Mouse (Mus musculus) hindbrain, embryonic 11.5 days (tissue): ENCODE data around the gene Suco. TPM values are rescaled to one million over a fixed set of nuclear protein-coding genes. Genes with fewer than 3 reads are reported as not detected.

Experiments
- ATAC-seq: fragments of 200-750 bp; cut with Nextera tagmentation; 2 replicates; pipeline ENCODE4 v1.8.0; 2017; ENCODE audit warnings: mild to moderate bottlenecking, moderate TSS enrichment, moderate library complexity; ENCODE audit not compliant: low FRiP score
- DNase-seq: peaks from one replicate; pipeline ENCODE4 v3.0.0-alpha.2; 2015; ENCODE audit warnings: low spot score
- H3K27ac ChIP-seq: fragments of 300-500 bp; sonication (generic); 2 replicates; pipeline ENCODE4 v1.5.1; 2014; ENCODE audit warnings: mild to moderate bottlenecking, low read depth, low read length
- H3K27me3 ChIP-seq: fragments of 300-500 bp; sonication (generic); 2 replicates; pipeline ENCODE4 v1.6.1; 2014; ENCODE audit warnings: mild to moderate bottlenecking, low read length, moderate library complexity, mixed read lengths; ENCODE audit not compliant: control insufficient read depth, insufficient read depth
- H3K36me3 ChIP-seq: fragments of 300-500 bp; sonication (generic); 2 replicates; pipeline ENCODE4 v1.6.1; 2014; ENCODE audit warnings: mild to moderate bottlenecking, low read length, moderate library complexity, mixed read lengths; ENCODE audit not compliant: control insufficient read depth, insufficient read depth
- H3K4me1 ChIP-seq: fragments of 300-500 bp; sonication (generic); replicated peaks from 2 replicates; pipeline ENCODE4 v1.6.1; 2014; ENCODE audit warnings: low read length, mixed read lengths; ENCODE audit not compliant: control insufficient read depth, insufficient read depth
- H3K4me2 ChIP-seq: fragments of 300-500 bp; sonication (generic); replicated peaks from 2 replicates; pipeline ENCODE4 v1.6.1; 2014; ENCODE audit warnings: mild to moderate bottlenecking, low read depth, low read length
- H3K4me3 ChIP-seq: fragments of 300-500 bp; sonication (generic); 2 replicates; pipeline ENCODE4 v1.5.1; 2014; ENCODE audit warnings: low read depth, low read length
- H3K9ac ChIP-seq: fragments of 300-500 bp; sonication (generic); 2 replicates; pipeline ENCODE4 v1.6.1; 2014; ENCODE audit warnings: low read depth, low read length
- H3K9me3 ChIP-seq: fragments of 300-500 bp; sonication (generic); 2 replicates; pipeline ENCODE4 v1.6.1; 2016; ENCODE audit warnings: low read length; ENCODE audit not compliant: control insufficient read depth
- WGBS: fragments of 180-500 bp; shearing (Covaris S2); extraction: QIAGEN DNeasy Blood & Tissue Kit; methylation state at CpG from one replicate; pipeline ENCODE4 v1.1.7; 2014; 5-methylcytosine and 5-hydroxymethylcytosine counted together
- polyA plus RNA-seq: library from polyadenylated mRNA; unstranded; fragments of >200 nt; fragmentation: Nextera tagmentation; extraction: Ambion mirVana; gene quantifications from 2 replicates; pipeline ENCODE4 v1.2.1, GENCODE M21; 2014

Suco gene
- polyA plus RNA-seq, 1 experiment from 2014 or later: 33.0 TPM

DNA sequence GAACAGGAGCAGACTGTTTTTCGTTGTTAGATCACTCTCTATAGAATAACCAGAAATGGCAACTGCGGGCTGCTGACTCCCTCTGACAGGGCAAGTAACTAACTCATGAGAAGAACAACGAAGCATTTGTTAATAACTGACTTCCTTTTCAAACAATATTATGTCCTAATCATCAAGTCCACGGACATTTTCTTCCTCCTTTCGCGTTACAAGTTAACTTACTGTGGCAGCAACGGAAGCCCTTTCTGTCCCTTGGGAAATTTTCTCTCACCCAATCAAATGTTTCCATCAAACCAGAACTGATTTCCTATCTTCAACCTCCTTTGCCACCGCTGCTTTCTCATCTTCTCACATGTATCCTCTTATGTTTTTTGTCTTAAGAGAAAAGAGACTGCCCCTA lies 20.8 kb upstream of the Suco start:
- Histone ChIP-seq H3K4me2 (no peak overlapping the region), H3K9me3 (no peaks in the 10 kb centered on the region), H3K36me3 (no peaks in the 10 kb centered on the region), H3K27me3 (no peaks in the 10 kb centered on the region), H3K27ac (no peak overlapping the region), H3K9ac (no peak overlapping the region), H3K4me1 (no peaks in the 10 kb centered on the region), H3K4me3 (no peak overlapping the region)
- ATAC-seq (no peak), DNase-seq (no peak)
- 81% methylated on average over 8 of the region's 8 CpGs for WGBS

DNA sequence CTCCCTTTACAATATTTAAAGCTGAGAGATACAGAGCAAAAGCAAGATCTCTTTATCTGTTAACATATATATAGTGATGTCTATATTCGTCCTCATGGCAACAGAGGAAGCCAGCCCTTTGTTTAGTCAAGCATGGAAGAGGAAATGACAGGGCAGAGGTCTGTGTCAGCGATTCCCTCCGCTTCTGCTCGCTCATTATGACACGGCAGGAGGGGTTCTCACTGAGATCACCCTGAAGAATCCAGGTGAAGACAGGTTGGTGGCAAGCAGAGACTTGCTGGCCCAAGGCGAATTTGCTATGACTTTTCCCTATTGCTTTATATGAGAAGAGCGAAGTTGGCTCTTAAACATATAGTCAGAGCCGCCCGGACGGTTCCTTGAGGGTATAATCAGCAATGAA lies 19.6 kb upstream of the Suco start:
- H3K4me2 ChIP-seq: no peak overlapping the region
- no peaks in the 10 kb centered on the region for H3K36me3 ChIP-seq
- H3K9me3 ChIP-seq: no peaks in the 10 kb centered on the region
- no peaks in the 10 kb centered on the region for H3K4me1 ChIP-seq
- ATAC-seq (no peak), DNase-seq (peak; percentile 16)
- H3K27ac ChIP-seq: no peak overlapping the region
- WGBS: 66% methylated on average over 10 of the region's 10 CpGs
- no peaks in the 10 kb centered on the region for H3K27me3 ChIP-seq
- no peak overlapping the region for H3K4me3 ChIP-seq
- H3K9ac ChIP-seq: no peak overlapping the region

DNA sequence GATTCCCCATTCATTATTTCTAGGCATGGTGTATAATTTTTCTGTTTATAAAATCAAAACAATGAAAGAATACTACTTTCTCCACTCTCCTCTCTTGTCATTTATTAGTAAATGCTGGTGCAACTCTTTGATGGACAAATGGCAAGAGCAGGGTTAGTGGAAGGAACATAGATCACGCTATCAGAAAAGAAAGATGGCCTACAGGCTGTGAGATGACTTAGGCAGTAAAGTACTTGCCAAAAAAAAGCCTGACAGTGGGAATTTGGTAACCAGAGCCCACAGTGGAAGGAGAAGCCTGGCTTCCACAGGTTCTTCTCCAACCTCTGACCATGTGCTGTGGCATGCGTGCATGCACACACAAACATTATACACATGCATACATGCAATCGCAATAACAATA lies 18.5 kb upstream of the Suco start:
- Histone ChIP-seq H3K27me3 (no peaks in the 10 kb centered on the region), H3K9ac (no peak overlapping the region), H3K27ac (no peak overlapping the region), H3K36me3 (no peaks in the 10 kb centered on the region), H3K4me2 (no peak overlapping the region), H3K4me1 (no peaks in the 10 kb centered on the region), H3K4me3 (no peak overlapping the region), H3K9me3 (no peaks in the 10 kb centered on the region)
- ATAC-seq (no peak), DNase-seq (no peak)
- 92% methylated on average over 3 of the region's 3 CpGs for WGBS

GRCm38 (mm10) chr1:161894553-161894952 lies 18.1 kb upstream of the Suco start:
- DNase-seq: no peak
- Histone ChIP-seq H3K27ac (no peak overlapping the region), H3K9me3 (no peaks in the 10 kb centered on the region), H3K9ac (no peak overlapping the region), H3K4me1 (no peaks in the 10 kb centered on the region), H3K4me3 (no peak overlapping the region), H3K4me2 (no peak overlapping the region), H3K27me3 (no peaks in the 10 kb centered on the region), H3K36me3 (no peaks in the 10 kb centered on the region)
- 73% methylated on average over 2 of the region's 2 CpGs for WGBS
- no peak for ATAC-seq

DNA sequence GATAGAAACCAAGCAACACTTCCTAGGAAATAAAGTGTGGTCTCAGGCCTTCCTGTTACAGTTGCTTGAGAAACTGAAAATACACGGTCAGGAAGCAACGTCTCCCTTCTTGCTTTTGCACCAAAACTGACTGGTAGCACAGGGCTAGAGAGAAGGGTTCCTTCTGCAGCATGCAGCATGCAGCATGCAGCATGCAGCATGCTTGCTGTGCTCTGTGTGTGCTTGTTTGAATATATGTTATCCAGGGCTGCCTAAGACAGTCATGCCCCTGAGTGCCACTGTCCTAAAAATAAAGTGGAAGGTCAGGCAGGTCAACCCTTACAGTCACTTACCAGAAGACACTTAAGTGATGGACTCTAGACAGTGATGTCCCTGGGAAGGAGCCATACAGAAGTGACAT lies 17.6 kb upstream of the Suco start:
- ATAC-seq (no peak), DNase-seq (no peak)
- H3K4me3 ChIP-seq: no peak overlapping the region
- no peak overlapping the region for H3K4me2 ChIP-seq
- 74% methylated on average over 2 of the region's 2 CpGs for WGBS
- no peaks in the 10 kb centered on the region for H3K27me3 ChIP-seq
- no peak overlapping the region for H3K27ac ChIP-seq
- no peaks in the 10 kb centered on the region for H3K36me3 ChIP-seq
- no peaks in the 10 kb centered on the region for H3K9me3 ChIP-seq
- H3K4me1 ChIP-seq: no peaks in the 10 kb centered on the region
- H3K9ac ChIP-seq: no peak overlapping the region

- H3K9me3 ChIP-seq: no peaks in the 10 kb centered on the region
- H3K27ac ChIP-seq: no peak overlapping the region
- ATAC-seq: no peak
- no peak overlapping the region for H3K9ac ChIP-seq
- no peaks in the 10 kb centered on the region for H3K4me1 ChIP-seq
- 95% methylated on average over 3 of the region's 3 CpGs for WGBS
- no peak overlapping the region for H3K4me2 ChIP-seq
- no peak overlapping the region for H3K4me3 ChIP-seq
- H3K27me3 ChIP-seq: no peaks in the 10 kb centered on the region
- no peaks in the 10 kb centered on the region for H3K36me3 ChIP-seq
- no peak for DNase-seq
These were observed 12.3 kb upstream of the Suco start for GRCm38 (mm10) chr1:161888823-161889222.

- no peaks in the 10 kb centered on the region for H3K27me3 ChIP-seq
- WGBS: 93% methylated on average over 12 of the region's 12 CpGs
These were observed 11.3 kb upstream of the Suco start for GRCm38 (mm10) chr1:161887679-161888260.

DNA sequence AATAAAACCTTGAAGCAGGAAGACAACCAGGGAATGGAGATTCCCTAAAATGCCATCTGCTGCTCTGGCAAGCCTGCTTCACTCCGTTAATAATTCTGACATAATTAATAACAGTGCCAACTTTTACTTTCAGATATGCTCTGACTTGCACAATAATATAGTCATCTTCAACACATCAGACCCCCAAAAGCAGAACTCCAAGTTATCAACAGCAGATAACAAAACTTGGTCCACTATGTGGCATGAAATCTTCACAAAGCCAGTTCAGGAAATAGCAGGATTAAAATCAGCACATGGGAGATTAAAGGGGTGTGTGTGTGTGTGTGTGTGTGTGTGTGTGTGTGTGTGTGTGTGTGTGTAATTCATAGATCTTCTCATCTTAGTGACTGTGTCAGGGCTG lies 9.3 kb upstream of the Suco start:
- Histone ChIP-seq H3K36me3 (no peaks in the 10 kb centered on the region), H3K27ac (no peak overlapping the region), H3K9ac (no peak overlapping the region), H3K4me1 (no peaks in the 10 kb centered on the region), H3K4me2 (no peak overlapping the region), H3K4me3 (no peak overlapping the region), H3K27me3 (no peaks in the 10 kb centered on the region), H3K9me3 (no peaks in the 10 kb centered on the region)
- WGBS: 70% methylated on average over 1 of the region's 1 CpGs
- ATAC-seq: no peak
- DNase-seq: no peak

More at GRCm38 (mm10) chr1:161887679-161888260, 11.3 kb upstream of the Suco start:
- H3K27ac ChIP-seq: no peak overlapping the region
- H3K36me3 ChIP-seq: no peaks in the 10 kb centered on the region
- no peaks in the 10 kb centered on the region for H3K4me1 ChIP-seq
- DNase-seq (no peak), ATAC-seq (no peak)
- no peaks in the 10 kb centered on the region for H3K9me3 ChIP-seq
- no peak overlapping the region for H3K4me2 ChIP-seq
- H3K4me3 ChIP-seq: no peak overlapping the region
- no peak overlapping the region for H3K9ac ChIP-seq

GRCm38 (mm10) chr1:161877580-161878142 lies 1.2 kb upstream of the Suco start:
- Histone ChIP-seq H3K4me2 (peak overlapping the region; percentile 56), H3K4me3 (peak overlapping the region; percentile 77), H3K4me1 (0 out of 2 replicates have a peak, but pooled peaks cover 3% of the 10 kb centered on the region), H3K9me3 (no peaks in the 10 kb centered on the region), H3K27ac (peak overlapping the region; percentile 17; the same call in 1 of the 2 replicates), H3K9ac (peak overlapping the region; percentile 52), H3K36me3 (no peaks in the 10 kb centered on the region), H3K27me3 (no peaks in the 10 kb centered on the region)
- DNase-seq (no peak), ATAC-seq (no peak)
- 17% methylated on average over 5 of the region's 5 CpGs for WGBS
